Mouse (Mus musculus) testis, adult 10 weeks (tissue): ENCODE measurements around the gene Ppp1r36. TPM values are rescaled to one million over a fixed set of nuclear protein-coding genes. Genes with fewer than 3 reads are reported as not detected.

ENCODE experiments used
- polyA plus RNA-seq: library from polyadenylated mRNA; stranded (reverse); fragments of 350-450 nt; fragmentation: Illumina TruSeq; extraction: RNeasy Lipid Tissue Mini Kit (QIAGEN cat#74804); gene quantifications from one replicate; pipeline ENCODE4 v1.2.3, GENCODE M21; 2014; ENCODE audit warnings: low read depth, low replicate concordance

Gene Ppp1r36
- polyA plus RNA-seq = 274 TPM

GRCm38 (mm10) chr12:76417433-76417854 lies at the start of gene Ppp1r36:
TSS of gene Ppp1r36 (plus strand) at chr12:76417538.

GRCm38 (mm10) chr12:76369206-76369977 lies 47.9 kb upstream of the Ppp1r36 start, which contains the start of gene Zbtb25:
TSS of gene Zbtb25 (minus strand) at chr12:76369602.

GRCm38 (mm10) chr12:76369978-76370830 lies 47.1 kb upstream of the Ppp1r36 start, which contains the start of gene Zbtb1:
TSS of gene Zbtb1 (plus strand) at chr12:76370266.

GRCm38 (mm10) chr12:76403886-76404537 lies 13.3 kb upstream of the Ppp1r36 start, which contains the start of gene Hspa2:
TSS of gene Hspa2 (plus strand) at chr12:76404176.

Other genes with a start within 250 kb of the Ppp1r36 start
- 0.08 TPM for gene Esr2, start 240.3 kb upstream of the Ppp1r36 start, polyA plus RNA-seq
- 311 TPM for gene Tex21, start 170.8 kb upstream of the Ppp1r36 start, polyA plus RNA-seq
- gene Mthfd1, start 162.2 kb upstream of the Ppp1r36 start, polyA plus RNA-seq = 3.9 TPM
- gene Akap5, start 92.6 kb upstream of the Ppp1r36 start, polyA plus RNA-seq = 0.52 TPM
- gene Zbtb25, start 47.9 kb upstream of the Ppp1r36 start, polyA plus RNA-seq = 68.3 TPM
- 1.8 TPM for gene Zbtb1, start 47.3 kb upstream of the Ppp1r36 start, polyA plus RNA-seq
- gene Hspa2, start 13.4 kb upstream of the Ppp1r36 start, polyA plus RNA-seq = 382 TPM
- 0.80 TPM for gene Plekhg3, start 113.4 kb downstream of the Ppp1r36 start, polyA plus RNA-seq